Mouse (Mus musculus): ENCODE measurements around the gene Lamb3.

Lamb3 gene

GRCm38 (mm10) chr1:193200640-193201382, 6.7 kb upstream of the Lamb3 start:
- DNase-seq (ENCODE audit: low spot score in 2 of 2) = no peak

GRCm38 (mm10) chr1:193201383-193201778, 6.1 kb upstream of the Lamb3 start, which contains the start of gene Traf3ip3:
TSS of gene Traf3ip3 (minus strand) at chr1:193201703.
- DNase-seq (ENCODE audit: low spot score in 2 of 2) = peak in 1 of 2 experiments; percentile 21

GRCm38 (mm10) chr1:193203821-193204220, 3.7 kb upstream of the Lamb3 start:
- DNase-seq (ENCODE audit: low spot score in 2 of 2) = no peak

GRCm38 (mm10) chr1:193205431-193205830, 2.1 kb upstream of the Lamb3 start:
- DNase-seq (ENCODE audit: low spot score in 2 of 2) = no peak

- DNase-seq (ENCODE audit: low spot score in 2 of 2) = peak in 1 of 2 experiments; percentile 64
Measured at GRCm38 (mm10) chr1:193208178-193208577, 679 bp downstream of the Lamb3 start.

- DNase-seq (ENCODE audit: low spot score in 2 of 2) = no peak
Measured at GRCm38 (mm10) chr1:193211371-193211770, 3.9 kb downstream of the Lamb3 start.

- DNase-seq (ENCODE audit: low spot score in 2 of 2) = no peak
Measured at GRCm38 (mm10) chr1:193214053-193214452, 6.6 kb downstream of the Lamb3 start.

- DNase-seq (ENCODE audit: low spot score in 2 of 2) = no peak
Measured at GRCm38 (mm10) chr1:193216000-193216399, 8.5 kb downstream of the Lamb3 start.

- no peak for DNase-seq (ENCODE audit: low spot score in 2 of 2)
Measured at GRCm38 (mm10) chr1:193220408-193220807, 12.9 kb downstream of the Lamb3 start.

- no peak for DNase-seq (ENCODE audit: low spot score in 2 of 2)
Measured at GRCm38 (mm10) chr1:193225531-193225930, 18.0 kb downstream of the Lamb3 start.

GRCm38 (mm10) chr1:193226114-193226513, 18.6 kb downstream of the Lamb3 start:
- DNase-seq (ENCODE audit: low spot score in 2 of 2) = no peak

GRCm38 (mm10) chr1:193226724-193227522, 19.4 kb downstream of the Lamb3 start:
- no peak for DNase-seq (ENCODE audit: low spot score in 2 of 2)

GRCm38 (mm10) chr1:193227537-193227936, 20.0 kb downstream of the Lamb3 start:
- DNase-seq (ENCODE audit: low spot score in 2 of 2) = no peak

- DNase-seq (ENCODE audit: low spot score in 2 of 2) = no peak
Measured at GRCm38 (mm10) chr1:193229570-193229969, 22.1 kb downstream of the Lamb3 start.

- DNase-seq (ENCODE audit: low spot score in 2 of 2) = no peak
Measured at GRCm38 (mm10) chr1:193230531-193230930, 23.0 kb downstream of the Lamb3 start.

GRCm38 (mm10) chr1:193230935-193231334, 23.4 kb downstream of the Lamb3 start:
- no peak for DNase-seq (ENCODE audit: low spot score in 2 of 2)

- DNase-seq (ENCODE audit: low spot score in 2 of 2) = no peak
Measured at GRCm38 (mm10) chr1:193232732-193233131, 25.2 kb downstream of the Lamb3 start.

- no peak for DNase-seq (ENCODE audit: low spot score in 2 of 2)
Measured at GRCm38 (mm10) chr1:193234130-193234645, 26.7 kb downstream of the Lamb3 start.

- no peak for DNase-seq (ENCODE audit: low spot score in 2 of 2)
Measured at GRCm38 (mm10) chr1:193234930-193235329, 27.4 kb downstream of the Lamb3 start.

- DNase-seq (ENCODE audit: low spot score in 2 of 2) = no peak
Measured at GRCm38 (mm10) chr1:193238426-193238825, 30.9 kb downstream of the Lamb3 start.

GRCm38 (mm10) chr1:193241436-193241835, 33.9 kb downstream of the Lamb3 start:
- DNase-seq (ENCODE audit: low spot score in 2 of 2) = no peak

- DNase-seq (ENCODE audit: low spot score in 2 of 2) = peak; percentile 79 to 95
Measured at GRCm38 (mm10) chr1:193242238-193242637, 34.7 kb downstream of the Lamb3 start.

- DNase-seq (ENCODE audit: low spot score in 2 of 2) = no peak
Measured at GRCm38 (mm10) chr1:193242863-193243262, 35.4 kb downstream of the Lamb3 start.
